Mouse (Mus musculus) layer of hippocampus, adult 8-10 months (tissue): ENCODE measurements around the gene Agmat. TPM values are rescaled to one million over a fixed set of nuclear protein-coding genes. Genes with fewer than 3 reads are reported as not detected.
A peak's percentile ranks its signal among the peaks of the same experiment; 100 is the strongest.

Source experiments
- DNase-seq, 2 experiments: peaks; one replicate each; pipeline ENCODE4 v3.0.0; 2022; ENCODE audit warnings: low spot score in 2 of 2
- total RNA-seq, 4 experiments: library from RNA; stranded (reverse); gene quantifications; 2 replicates each; pipeline ENCODE4 v1.2.4; 2022

The Agmat gene
- not detected for total RNA-seq

DNA sequence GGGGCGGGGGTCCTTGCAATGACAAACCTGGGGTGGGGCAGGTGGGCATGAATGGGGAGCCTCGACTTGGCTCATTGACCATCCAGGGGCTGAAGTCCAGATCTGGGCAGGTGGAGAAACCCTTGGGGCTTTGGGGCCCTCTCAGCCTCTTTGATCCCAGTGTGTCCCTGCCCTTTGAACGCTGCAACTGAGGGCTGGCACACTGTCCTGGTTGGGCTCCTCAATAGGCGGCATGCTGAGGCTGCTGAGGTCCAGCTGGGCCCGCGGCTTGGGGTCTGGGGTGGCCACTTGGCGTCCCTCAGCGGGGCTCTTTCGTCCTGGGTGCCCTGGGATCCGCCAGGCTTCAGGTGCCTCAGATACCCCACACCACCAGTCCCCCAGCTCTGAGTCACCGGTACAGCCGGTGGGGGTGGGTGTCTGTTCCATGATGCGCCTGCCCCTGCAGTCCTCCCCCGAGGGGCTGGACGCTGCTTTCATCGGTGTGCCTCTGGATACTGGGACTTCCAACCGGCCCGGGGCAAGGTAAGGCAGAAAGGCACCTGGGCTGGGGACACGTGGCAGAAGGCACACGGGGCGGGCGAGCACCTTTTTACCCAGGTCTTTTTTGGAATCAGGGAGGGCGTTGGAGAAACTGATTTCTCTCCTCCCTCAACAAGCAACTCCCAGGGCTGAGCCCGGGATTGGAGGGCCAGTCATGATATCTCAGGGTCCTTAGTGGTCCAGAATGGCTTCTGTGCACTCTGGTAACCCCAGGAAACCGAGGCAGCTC, at the start of gene Agmat:
Agmat (plus strand) TSS at position 95 of the 769 bp plus-strand sequence.
- DNase-seq: no peak

DNA sequence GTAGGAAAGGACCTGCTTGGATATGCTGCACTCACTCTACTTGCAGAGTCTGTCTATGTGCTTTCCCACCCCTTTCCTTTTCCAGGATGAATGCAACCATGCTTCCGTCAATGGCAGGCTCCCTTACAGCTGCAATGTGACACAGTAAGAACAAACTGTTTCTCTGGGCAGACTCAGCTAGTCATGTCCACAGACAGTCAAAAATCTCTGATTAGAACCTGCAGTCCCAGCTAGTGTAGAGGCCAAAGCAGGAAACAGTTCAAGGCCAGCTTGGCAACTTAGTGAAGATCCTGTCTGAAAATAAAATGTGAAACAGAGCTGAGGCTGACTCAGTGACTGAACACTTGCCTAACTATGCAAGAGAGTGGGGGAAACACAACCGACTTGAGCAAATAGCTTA, 41.8 kb upstream of the Agmat start:
- no peak for DNase-seq

DNA sequence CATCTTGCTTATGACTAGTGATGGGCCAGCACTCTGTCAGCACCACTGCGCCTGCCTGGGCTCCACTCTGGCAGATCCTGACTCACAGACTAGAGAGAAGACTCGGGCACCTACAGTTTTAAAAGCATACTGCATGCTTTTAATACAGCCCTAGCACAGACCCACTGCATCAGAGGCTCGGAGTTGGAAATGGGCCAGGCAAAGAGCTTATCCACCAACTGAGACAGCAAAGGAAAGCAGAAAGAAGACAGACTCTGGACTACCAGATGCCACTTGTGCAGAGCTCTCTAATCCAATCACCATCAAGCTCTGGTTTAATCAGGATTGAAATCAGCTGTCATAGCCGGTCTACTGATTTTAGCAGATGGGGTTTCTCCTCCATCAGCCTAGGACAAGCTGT, 41.1 kb upstream of the Agmat start:
- DNase-seq: peak; percentile 85 to 86

DNA sequence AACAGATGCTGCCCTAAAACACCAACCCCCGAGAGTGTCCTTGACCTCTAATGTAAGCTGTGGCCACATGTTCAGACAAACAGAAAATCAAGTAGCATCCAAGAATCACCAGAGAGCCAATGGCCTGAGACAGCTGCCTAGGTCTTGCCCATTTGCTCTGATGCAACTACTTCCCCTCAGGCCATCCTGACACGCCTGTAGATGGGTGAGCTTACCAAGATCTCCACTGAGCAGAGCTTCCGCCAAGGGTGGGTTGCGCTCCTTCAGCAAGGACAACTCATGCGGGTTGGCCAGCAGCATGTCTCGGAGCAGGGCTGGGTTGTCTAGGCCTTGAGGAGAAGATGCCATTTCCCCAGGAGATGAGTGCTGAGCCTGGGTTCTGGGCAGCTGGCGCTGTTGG, 38.5 kb upstream of the Agmat start:
- no peak for DNase-seq

DNA sequence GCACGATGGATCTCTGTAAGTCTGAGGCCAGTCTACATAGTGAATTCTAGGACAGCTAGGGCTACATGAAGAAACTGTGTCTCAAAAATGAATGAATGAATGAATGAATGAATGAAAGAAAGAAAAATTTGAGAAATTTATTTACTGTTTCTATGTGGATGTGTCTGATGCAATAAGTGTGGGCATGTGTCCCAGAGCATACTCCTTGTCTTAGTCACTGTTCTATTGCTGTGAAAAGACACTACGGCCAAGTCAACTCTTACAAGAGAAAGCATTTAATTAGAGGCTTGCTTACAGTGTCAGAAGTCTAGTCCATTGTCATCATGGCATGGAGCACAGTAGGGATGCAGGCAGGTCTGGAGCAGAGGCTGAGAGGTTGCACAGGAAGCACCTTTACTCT, 37.5 kb upstream of the Agmat start:
- DNase-seq: no peak

DNA sequence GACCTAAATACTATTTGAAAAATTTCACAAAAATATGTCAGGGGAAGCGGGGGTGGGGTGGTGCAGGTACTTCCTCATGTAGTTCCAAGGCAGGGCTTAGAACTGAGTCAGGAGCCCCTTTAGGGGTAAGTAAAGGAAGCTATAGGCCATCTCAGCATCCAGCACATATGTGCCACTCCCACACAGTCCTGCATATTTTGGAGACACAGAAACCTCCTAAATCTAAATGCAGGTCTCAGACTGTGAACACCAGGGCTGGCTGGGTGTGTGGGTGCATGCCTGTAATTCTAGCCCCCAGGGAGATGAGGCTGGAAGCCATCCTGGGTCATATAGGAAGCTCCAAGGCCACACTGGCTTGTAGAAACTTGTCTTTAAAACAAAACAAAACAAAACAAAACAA, 35.2 kb upstream of the Agmat start:
- DNase-seq: no peak

DNA sequence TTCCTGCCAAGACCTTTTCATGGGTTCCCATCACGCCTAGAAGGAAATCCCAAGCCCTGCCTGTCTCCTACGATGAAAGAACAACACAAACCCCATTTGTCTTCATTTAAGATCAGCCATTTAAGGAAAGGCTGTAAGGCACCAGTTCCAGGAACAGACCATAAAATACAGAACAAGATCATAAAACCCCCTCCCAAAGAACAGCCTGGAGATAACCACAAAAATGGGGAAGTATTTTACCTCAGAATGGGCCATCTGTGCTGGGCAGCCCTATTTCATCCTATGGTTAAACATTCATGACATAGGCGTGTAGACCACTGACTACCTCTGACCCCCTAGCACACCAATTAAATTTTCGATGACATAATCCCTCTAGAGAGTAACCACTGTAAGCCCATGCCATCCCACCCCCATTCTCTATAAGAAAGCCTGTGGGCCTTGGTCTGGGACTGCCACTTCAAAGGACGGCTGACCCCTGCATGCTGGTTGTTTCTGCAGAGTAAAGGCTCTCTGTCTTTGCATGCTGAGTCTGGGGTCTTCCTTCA, 32.8 kb upstream of the Agmat start:
- no peak for DNase-seq

DNA sequence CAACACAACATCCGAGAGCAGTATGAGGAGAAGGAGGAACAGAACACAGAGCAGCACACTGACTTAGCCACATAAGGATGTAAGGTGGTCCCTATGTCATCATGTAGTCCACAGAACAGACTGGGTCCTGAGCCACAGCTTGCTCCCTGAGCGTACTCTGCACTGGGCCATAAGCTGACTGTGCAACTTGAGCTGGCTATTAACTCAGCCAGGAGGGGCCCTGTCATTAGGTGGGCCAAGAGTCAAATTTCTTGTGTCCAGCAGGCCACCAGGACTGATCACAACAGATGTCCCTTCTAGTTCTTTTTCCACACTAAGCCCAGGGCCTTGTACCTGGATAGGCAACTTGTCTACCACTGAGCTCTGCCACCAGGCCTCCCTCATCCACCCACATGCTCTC, 31.4 kb upstream of the Agmat start:
- DNase-seq: no peak

DNA sequence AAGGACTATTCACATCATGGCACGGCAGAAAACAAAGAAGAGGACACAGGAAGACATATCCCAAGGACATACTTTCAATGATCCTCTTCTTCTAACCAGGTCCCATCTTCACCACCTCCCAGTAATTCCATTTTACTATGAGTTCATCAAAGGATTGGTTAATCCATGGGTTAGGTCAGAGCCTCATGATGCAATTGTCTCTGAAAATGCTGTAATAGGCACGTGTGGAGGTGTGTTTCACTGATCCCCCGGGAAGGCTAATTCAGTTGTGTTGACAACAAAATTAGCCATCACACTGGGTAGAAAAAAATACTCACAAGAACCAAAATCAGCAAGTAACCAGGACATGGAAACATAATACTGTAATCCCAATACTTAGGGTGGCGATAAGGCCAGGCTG, 28.8 kb upstream of the Agmat start:
- no peak for DNase-seq

DNA sequence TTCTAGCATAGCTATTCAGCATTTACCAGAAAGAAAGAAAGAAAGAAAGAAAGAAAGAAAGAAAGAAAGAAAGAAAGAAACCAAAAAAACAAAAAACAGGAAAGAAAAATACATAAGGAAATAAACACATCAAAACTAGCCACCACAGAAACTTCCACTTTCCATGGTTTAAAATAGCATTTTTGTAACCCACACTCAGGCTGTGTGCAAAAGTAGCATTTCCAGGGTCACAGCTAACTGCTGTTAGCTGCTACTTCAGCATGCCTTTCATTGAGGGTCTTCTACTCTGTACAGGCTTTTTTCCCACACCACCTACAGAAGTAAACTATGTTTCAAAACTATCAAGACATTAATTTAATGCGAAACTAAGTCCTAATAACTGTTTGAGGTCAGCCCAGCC, 27.2 kb upstream of the Agmat start:
- DNase-seq: no peak

DNA sequence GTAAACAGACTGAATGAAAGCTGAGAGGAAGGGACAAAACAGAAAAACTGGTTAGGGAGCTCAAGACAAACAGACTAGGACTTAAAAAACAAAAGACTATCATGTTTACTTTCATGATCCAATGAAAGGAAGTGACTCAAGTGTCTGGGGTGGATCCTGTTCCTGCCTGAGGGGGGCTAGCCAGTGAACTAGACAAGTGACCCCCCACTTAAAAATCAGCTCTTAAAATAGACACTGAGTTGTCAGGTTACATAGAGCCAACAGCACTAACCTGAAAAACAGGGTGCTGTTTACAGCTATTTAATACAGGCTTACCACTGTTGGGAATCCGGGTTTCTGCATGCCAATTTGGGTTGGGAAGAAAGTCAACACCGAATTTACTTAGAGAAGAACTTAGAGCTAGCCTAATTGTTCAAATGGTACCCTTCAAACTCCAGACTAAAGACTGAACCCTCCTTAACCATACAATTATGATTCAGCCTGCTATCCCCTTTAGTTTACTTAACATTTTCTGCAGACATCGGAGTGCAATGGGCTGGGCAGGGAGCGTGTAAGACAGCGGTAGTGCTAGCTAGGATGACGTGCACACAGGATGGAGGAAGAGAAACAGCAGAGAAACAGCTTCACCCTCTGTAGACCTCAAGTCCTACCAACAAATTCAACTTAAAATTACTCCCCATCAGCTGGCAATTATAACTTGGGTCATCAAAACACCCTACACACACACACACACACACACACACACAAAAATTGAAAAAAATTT, 25.5 kb upstream of the Agmat start:
- DNase-seq: no peak

DNA sequence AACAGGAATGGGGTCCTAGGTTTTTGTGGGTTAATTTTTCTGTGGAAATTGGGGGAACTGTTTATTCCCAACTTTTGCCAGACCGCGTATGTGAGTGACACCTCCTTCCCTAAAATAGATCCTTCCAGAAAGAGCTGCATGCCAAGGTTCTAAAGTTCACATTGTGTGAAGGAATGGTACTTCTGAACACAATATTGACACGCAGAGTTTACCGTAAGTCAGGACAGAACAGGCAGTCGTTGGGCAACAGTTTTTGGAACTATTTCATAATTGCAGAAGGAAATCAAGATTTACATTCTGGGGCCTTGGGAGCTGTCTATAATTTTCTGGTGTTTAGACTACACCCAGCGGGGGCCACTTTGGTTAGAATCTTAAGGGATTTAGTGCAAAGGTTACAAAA, 24.5 kb upstream of the Agmat start:
- DNase-seq: no peak

DNA sequence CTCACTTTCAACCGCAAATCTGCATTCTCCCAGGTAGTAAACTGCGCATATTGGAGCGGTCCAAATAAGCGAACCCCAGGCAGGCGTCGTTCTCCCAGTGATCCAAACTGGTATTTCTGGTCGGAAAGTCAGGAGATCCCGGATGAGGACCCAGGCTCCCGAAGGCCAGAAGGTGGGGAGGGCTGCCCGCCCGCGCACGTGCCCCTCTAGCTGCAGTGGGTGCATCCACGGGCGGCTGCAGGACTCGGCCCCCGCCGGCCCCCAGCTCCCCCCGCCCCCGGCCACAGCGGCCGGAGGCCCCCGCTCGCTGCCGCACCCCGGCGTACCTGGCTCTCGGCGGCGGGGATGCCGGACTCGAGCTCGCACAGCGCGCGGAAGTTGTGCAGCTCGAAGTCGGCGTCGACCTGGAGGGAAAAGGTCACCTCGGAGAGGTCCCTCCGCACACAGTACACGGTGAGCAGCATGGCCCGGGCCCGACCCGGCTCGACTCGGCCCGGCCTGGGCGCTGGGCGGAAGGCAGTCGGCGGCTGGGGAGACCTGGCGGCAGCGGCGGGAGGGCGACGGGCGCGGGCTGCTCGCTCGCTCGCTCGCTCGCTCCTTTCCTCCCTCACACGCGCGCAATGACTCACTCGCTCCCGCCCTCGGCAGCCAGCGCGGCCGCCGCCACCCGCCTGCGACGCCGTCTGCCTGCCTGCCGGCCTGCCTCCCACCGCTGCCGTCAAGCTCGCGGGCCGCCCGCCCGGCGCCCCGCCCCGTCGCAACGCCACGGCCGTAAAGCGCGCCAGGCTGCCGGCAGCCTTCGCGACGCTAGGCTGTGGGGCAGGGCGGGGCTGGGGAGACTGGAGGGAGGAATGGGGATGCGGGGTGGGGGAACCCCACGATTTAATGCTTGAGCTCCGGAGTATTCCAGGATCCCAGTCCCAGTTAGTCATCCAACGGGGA, 23.5 kb upstream of the Agmat start, which contains the start of gene Ddi2:
Ddi2 (minus strand) TSS at position 689 of the 942 bp plus-strand sequence.
- peak; percentile 76 to 87 for DNase-seq

DNA sequence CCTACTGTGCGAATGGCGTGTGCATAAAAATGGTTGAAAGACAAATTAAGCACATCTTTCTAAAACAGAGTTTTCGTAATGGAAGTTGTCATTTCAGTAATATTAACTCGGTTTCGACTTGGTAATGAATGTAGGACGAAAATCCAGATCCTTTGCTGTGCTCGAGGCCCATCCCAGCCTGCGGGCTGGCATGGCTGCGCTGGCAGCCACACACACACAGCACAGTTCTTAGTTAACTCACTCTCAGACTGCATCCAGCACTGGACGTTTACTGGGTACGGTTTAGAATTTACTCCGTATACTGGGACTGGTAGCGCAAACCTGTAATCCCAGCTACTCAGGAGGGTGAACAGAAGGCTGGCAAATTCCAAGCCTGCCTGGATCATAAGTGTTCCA, 22.8 kb upstream of the Agmat start:
- DNase-seq: no peak

DNA sequence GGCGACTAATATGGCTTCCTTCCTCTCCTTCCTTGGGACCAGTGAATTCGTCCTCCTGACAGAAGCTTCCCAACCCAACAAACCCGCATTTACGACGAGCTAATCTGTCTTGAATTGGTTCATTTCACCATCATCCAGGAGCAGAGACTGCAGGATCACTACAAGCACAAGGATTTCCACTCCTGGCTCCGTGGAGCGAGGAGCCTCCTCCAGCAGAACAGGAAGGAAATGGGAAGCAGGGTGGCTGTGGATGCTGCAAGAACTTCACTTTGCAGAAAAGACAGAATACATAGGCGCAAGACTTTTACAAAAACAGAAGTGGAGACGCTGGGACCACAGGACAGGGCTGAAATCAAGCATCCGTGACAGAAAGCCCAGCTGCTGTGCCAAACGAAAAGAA, 21.9 kb upstream of the Agmat start:
- DNase-seq: no peak

DNA sequence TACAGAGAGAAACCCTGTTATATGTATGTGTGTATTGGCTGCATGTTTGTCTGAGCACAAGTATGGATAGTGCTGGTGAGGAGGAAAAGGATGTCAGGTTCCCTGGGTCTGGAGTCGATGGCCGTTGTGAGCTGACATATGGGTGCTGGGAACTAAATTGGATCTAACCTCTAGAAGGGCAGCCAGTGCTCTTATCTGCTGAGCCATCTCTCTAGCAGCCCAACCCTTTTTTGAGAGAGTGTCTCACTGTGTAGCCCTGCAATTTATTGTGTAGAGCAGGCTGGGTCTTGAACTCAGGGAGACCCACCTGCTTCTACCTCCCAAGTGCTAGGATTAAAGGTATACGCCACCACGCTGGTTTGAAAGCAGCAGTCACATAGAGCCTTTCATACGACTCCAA, 21.2 kb upstream of the Agmat start:
- DNase-seq: no peak

DNA sequence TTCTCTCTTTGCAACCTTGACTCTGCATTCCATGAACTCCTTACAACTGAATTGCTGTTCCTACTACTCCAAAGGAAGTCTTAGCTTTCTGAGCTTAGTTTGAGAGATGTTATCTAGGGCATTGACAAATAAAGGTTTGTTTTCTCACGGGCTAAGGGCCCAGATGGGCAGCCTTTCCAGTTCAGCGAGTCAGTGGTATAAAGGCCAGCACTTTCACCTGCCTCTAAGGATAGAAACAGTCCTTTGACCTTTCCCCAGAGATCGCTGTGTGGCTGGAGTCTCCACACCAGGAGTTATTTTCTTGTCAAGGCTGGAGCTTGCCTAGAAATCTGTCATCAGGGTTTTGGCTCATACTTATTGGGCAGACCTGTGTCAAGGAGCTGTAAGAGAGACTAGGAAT, 20.7 kb upstream of the Agmat start:
- DNase-seq: no peak

DNA sequence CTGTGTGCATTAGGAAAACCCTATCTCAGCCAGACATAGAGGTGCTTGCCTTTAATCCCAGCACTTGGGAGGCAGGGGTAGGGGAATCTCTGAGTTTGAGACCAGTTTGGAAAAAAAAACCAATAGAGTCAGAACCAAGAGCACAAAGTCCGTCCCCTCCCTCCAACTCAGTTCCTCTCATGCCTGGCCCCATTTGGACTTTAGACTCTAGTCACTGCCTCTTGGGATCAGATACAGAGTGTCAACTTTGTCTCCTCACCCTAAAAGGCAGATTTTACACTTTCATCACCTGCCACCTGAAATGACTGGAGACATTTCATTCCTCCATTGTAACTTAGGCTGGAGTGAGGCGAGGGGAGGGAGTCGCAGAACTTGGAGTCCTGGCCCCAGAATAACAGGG, 17.2 kb upstream of the Agmat start:
- no peak for DNase-seq

DNA sequence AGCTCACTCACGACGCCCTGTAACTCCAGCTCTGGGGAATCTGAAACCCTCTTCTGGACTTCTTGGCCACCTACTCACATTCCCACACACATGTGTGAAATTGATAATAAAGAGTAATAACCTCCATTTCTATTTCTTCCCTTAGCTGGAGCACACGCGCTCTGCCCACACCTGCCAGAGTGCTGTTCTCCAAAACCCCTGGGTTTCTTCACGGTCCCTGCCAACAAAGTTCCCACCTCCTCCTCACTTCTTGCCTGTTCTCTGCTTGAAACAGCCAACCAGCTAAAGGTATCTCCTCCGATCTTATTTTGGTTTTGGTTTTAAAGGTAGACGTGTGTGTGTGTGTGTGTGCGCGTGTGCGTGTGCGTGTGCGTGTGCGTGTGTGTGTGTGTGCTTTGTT, 16.1 kb upstream of the Agmat start:
- DNase-seq: no peak

DNA sequence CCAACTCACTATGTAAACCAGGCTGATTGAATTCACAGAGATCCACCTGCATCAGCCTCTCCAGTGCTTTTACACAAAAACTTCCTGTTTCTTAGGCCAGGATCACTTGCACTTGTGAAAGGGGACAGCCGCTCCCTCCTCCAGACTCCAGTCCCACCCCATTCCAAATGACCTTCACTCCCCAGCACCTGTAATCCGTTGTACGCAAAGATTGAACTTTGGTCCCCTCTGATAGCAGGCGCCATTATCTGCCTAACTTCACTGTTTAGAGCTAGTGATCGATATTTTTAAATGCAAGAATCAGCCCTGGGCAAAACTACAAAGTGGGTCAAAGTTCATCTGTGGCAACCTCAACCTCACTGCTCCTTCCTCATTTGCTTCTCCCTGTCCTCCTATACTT, 14.7 kb upstream of the Agmat start:
- no peak for DNase-seq

DNA sequence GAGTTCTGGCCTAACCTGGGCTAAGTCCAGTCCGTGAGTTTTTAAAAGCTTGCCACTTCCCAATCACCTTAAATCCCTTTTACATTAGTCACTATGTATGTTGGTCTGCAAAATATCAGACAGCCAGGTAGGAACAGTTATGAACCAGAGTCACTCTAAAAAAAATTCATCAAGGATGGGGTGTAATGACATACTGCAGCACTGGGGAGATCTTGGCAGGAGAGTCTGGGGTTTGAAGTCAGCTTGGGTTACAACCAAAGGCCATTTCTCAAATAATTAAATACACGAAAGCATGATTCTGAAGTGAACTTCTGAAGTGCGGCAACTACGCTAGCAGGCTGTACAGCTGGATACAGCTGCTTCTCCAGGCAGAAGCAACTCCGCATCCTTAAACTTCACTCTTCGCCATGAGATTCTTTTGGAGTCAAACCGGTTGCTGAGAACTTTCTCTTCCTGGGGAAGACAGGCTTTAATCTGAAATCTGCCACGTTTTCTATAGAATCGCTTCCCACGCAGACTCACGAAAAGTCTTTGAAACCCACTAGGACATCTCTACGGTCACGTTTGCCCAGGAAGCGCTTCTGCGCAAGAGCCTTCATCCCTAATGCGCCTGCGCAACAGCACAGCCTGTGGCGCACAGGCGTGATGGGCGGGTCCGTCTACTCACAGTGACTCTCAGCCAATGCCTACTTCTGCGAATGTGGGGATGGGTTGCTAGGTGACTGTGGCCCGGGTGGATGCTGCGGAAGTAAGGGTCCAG, 11.8 kb upstream of the Agmat start:
- DNase-seq: peak; percentile 93 to 95
